Mouse (Mus musculus): ENCODE data around the gene Prom1. TPM values are rescaled to one million over a fixed set of nuclear protein-coding genes. Genes with fewer than 3 reads are reported as not detected.

Prom1 gene
- total and polyA plus RNA-seq, 3 experiments: not detected

GRCm38 (mm10) chr5:44058258-44058657 lies 43.6 kb downstream of the Prom1 start:
- Histone ChIP-seq H3K79me2 (ENCODE audit: control insufficient read depth, insufficient read depth, low read length, poor library complexity) (no peaks in the 10 kb centered on the region), H3K27ac (ENCODE audit: control insufficient read depth, low read depth, low read length) (no peak overlapping the region), H3K9ac (ENCODE audit: control insufficient read depth, low read depth, low read length, poor library complexity, severe bottlenecking) (no peak overlapping the region), H3K4me1 (ENCODE audit: control insufficient read depth in 1 of 2, insufficient read depth in 2 of 2, low read length in 2 of 2) (no peaks in the 10 kb centered on the region), H3K4me3 (ENCODE audit: control insufficient read depth in 1 of 2, insufficient read depth in 1 of 2, low read depth in 2 of 2, low read length in 2 of 2) (no peak overlapping the region), H3K27me3 (ENCODE audit: control insufficient read depth in 1 of 2, insufficient read depth in 2 of 2, low read length in 2 of 2) (no peaks in the 10 kb centered on the region), H3K36me3 (ENCODE audit: control insufficient read depth in 1 of 2, insufficient read depth in 2 of 2, low read length in 2 of 2) (no peaks in the 10 kb centered on the region), H3K9me3 (replicated peaks; ENCODE audit: insufficient read depth, low read length) (no peaks in the 10 kb centered on the region)
- DNase-seq (ENCODE audit: low read depth, low spot score): no peak
- TF ChIP-seq CHD2 (IDR thresholded peaks at IDR 0.05; ENCODE audit: low read length) (no peak), MAZ (IDR thresholded peaks at IDR 0.05; ENCODE audit: low read depth, low read length) (no peak), SIN3A (IDR thresholded peaks at IDR 0.05; ENCODE audit: low read length) (no peak), MXI1 (IDR thresholded peaks at IDR 0.05; ENCODE audit: low read depth, low read length) (no peak), JUND (IDR thresholded peaks at IDR 0.05; ENCODE audit: low read depth, low read length) (no peak), USF1 (IDR thresholded peaks at IDR 0.05; ENCODE audit: low read depth, low read length) (no peak), POLR2A (IDR thresholded peaks at IDR 0.05; ENCODE audit: control insufficient read depth in 1 of 2, insufficient read depth in 1 of 2, low read depth in 1 of 2, low read length in 2 of 2, poor library complexity in 1 of 2) (no peak), EP300 (IDR thresholded peaks at IDR 0.05; ENCODE audit: low read depth in 1 of 2, low read length in 2 of 2) (no peak), TCF12 (IDR thresholded peaks at IDR 0.05; ENCODE audit: low read depth, low read length) (no peak), ZC3H11A (IDR thresholded peaks at IDR 0.05; ENCODE audit: low read depth, low read length) (no peak), RAD21 (IDR thresholded peaks at IDR 0.05; ENCODE audit: low read depth, low read length) (no peak), NELFE (IDR thresholded peaks at IDR 0.05; ENCODE audit: low read depth, low read length) (no peak), UBTF (IDR thresholded peaks at IDR 0.05; ENCODE audit: borderline replicate concordance, insufficient read depth, low read depth, low read length) (no peak), ETS1 (IDR thresholded peaks at IDR 0.05; ENCODE audit: low read depth, low read length) (no peak), GATA1 (IDR thresholded peaks at IDR 0.05; ENCODE audit: low read depth, low read length) (no peak), RCOR1 (IDR thresholded peaks at IDR 0.05; ENCODE audit: low read depth, low read length) (no peak), KAT2A (conservative IDR thresholded peaks at IDR 0.05; ENCODE audit: low read depth, low read length) (no peak), MAFK (IDR thresholded peaks at IDR 0.05; ENCODE audit: borderline replicate concordance, low read depth, low read length) (no peak), TBP (IDR thresholded peaks at IDR 0.05; ENCODE audit: low read depth, low read length) (no peak)

GRCm38 (mm10) chr5:44050213-44050612 lies 51.6 kb downstream of the Prom1 start:
- Histone ChIP-seq H3K27ac (ENCODE audit: control insufficient read depth, low read depth, low read length) (no peak overlapping the region), H3K4me1 (ENCODE audit: control insufficient read depth in 1 of 2, insufficient read depth in 2 of 2, low read length in 2 of 2) (no peaks in the 10 kb centered on the region), H3K27me3 (ENCODE audit: control insufficient read depth in 1 of 2, insufficient read depth in 2 of 2, low read length in 2 of 2) (no peaks in the 10 kb centered on the region), H3K9ac (ENCODE audit: control insufficient read depth, low read depth, low read length, poor library complexity, severe bottlenecking) (no peak overlapping the region), H3K36me3 (ENCODE audit: control insufficient read depth in 1 of 2, insufficient read depth in 2 of 2, low read length in 2 of 2) (no peaks in the 10 kb centered on the region), H3K9me3 (replicated peaks; ENCODE audit: insufficient read depth, low read length) (no peaks in the 10 kb centered on the region), H3K4me3 (ENCODE audit: control insufficient read depth in 1 of 2, insufficient read depth in 1 of 2, low read depth in 2 of 2, low read length in 2 of 2) (no peak overlapping the region), H3K79me2 (ENCODE audit: control insufficient read depth, insufficient read depth, low read length, poor library complexity) (no peaks in the 10 kb centered on the region)
- TF ChIP-seq ZNF384 (IDR thresholded peaks at IDR 0.05; ENCODE audit: low read depth, low read length): no peak
- no peak for TF ChIP-seq TAL1 (IDR thresholded peaks at IDR 0.05; ENCODE audit: low read length)
- TF ChIP-seq GABPA (IDR thresholded peaks at IDR 0.05; ENCODE audit: low read depth, low read length): no peak
- TF ChIP-seq MYB (IDR thresholded peaks at IDR 0.05; ENCODE audit: low read depth, low read length): no peak
- no peak for TF ChIP-seq E2F4 (IDR thresholded peaks at IDR 0.05; ENCODE audit: borderline replicate concordance, low read depth, low read length)
- no peak for TF ChIP-seq EP300 (IDR thresholded peaks at IDR 0.05; ENCODE audit: low read depth in 1 of 2, low read length in 2 of 2)
- TF ChIP-seq USF2 (IDR thresholded peaks at IDR 0.05; ENCODE audit: borderline replicate concordance in 1 of 2, insufficient read depth in 1 of 2, low read depth in 1 of 2, low read length in 2 of 2): no peak
- TF ChIP-seq MXI1 (IDR thresholded peaks at IDR 0.05; ENCODE audit: low read depth, low read length): no peak
- TF ChIP-seq TBP (IDR thresholded peaks at IDR 0.05; ENCODE audit: low read depth, low read length): no peak
- no peak for TF ChIP-seq JUND (IDR thresholded peaks at IDR 0.05; ENCODE audit: low read depth, low read length)
- TF ChIP-seq MAFK (IDR thresholded peaks at IDR 0.05; ENCODE audit: borderline replicate concordance, low read depth, low read length): no peak
- no peak for TF ChIP-seq USF1 (IDR thresholded peaks at IDR 0.05; ENCODE audit: low read depth, low read length)
- TF ChIP-seq CHD2 (IDR thresholded peaks at IDR 0.05; ENCODE audit: low read length): no peak
- no peak for TF ChIP-seq KAT2A (conservative IDR thresholded peaks at IDR 0.05; ENCODE audit: low read depth, low read length)
- TF ChIP-seq ETS1 (IDR thresholded peaks at IDR 0.05; ENCODE audit: low read depth, low read length): no peak
- no peak for TF ChIP-seq MEF2A (IDR thresholded peaks at IDR 0.05; ENCODE audit: extremely low read depth, insufficient replicate concordance, low read depth, low read length, poor library complexity, severe bottlenecking)
- TF ChIP-seq SMC3 (IDR thresholded peaks at IDR 0.05; ENCODE audit: low read depth, low read length): no peak
- TF ChIP-seq GATA1 (IDR thresholded peaks at IDR 0.05; ENCODE audit: low read depth, low read length): no peak
- no peak for TF ChIP-seq NRF1 (IDR thresholded peaks at IDR 0.05; ENCODE audit: insufficient read depth, low read depth, low read length, poor library complexity, severe bottlenecking)
- no peak for TF ChIP-seq POLR2AphosphoS5 (IDR thresholded peaks at IDR 0.05; ENCODE audit: borderline replicate concordance, low read depth, low read length)
- DNase-seq (ENCODE audit: low read depth, low spot score): no peak
